Mouse (Mus musculus) liver, embryonic 14.5 days (tissue): ENCODE results near the gene Sdhaf1.

Experiments used
- CTCF ChIP-seq: IDR thresholded peaks from 2 replicates; pipeline ENCODE4 v1.5.1; 2016; ENCODE audit warnings: antibody characterized with exemption, low read depth, control low read depth
- EP300 ChIP-seq: IDR thresholded peaks from 2 replicates; pipeline ENCODE4 v1.6.1; 2016; ENCODE audit warnings: antibody characterized with exemption, low read depth

DNA sequence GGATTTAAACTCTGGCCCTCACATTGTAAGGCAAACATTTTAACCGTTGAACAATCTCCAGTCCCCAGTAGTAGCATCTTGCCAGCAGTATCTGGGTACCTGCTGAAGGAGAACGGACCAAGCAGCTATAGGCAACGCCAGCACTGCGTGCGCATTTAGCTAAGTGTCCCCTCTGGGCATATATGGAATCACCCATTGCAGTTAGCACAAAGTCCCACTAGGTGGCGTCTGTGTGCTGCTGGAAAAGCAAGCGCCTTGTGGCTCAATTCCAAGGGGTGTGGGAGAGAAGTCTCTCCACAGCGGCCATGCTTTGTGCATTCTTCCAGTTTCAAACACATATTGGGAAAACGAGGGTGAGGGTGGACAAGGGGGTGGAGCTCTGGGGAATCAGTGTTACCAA lies 12.7 kb upstream of the Sdhaf1 start:
- TF ChIP-seq CTCF (peak; percentile 93), EP300 (no peak)
